Mouse (Mus musculus): Measurements from ENCODE around the gene Med13l.

The Med13l gene

DNA sequence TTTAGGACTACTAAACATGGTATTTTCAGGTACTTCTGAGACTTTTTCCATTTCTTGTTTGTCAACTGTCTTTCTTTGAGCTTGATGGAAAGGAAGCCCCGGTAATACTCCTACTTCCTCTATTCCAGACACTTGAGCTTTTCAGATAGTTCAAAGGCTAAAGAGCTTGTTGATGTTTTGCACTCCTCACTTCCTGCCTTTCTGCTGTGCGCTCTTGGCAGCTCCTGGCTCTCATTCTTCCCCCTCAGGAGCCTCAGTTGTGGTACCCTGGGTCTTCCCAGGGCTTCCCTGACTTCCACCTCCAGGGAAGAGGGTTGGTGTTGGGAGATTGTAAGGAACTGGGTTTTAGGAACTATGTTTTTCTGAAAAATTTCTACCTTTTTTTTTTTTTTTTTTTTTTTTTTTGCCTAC lies 54.1 kb downstream of the Med13l start:
- in situ Hi-C loops (cut with MboI; ENCODE audit: low pct_unique_long_range_greater_than_20kb in 1 of 2, low sequenced_read_pairs in 2 of 2, unreplicated experiment in 1 of 2): no loop called here

DNA sequence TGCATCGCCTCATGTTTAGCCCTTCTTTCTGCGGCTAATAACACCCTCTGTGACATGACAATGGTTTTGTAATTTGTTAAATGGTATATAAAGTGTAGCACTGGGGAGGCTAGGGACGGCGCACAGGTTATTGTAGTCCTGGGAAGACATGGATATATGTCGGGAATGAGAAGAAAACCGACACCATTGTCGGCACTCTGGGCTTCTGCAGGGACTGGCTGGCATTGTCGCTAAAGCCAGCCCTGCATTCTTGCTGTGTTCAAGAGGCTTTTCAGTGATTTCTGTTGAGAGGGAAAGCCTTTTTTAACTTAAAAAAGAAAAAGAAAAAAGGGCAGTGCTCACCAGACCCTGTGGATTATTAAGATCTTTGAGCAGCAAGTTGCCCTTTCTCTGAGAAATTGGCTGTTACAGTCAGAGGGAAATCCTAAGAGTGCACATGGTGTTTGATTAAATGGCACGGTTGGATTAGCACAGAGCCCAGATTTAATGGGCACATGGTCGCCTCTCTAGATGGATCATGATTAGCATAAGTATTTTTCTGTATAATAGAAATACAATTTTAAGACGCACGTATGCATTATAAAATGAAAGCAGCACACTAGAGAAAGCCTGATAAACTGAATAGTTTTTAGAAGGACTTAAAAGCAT lies 58.6 kb downstream of the Med13l start:
- in situ Hi-C loops (cut with MboI; ENCODE audit: low pct_unique_long_range_greater_than_20kb in 1 of 2, low sequenced_read_pairs in 2 of 2, unreplicated experiment in 1 of 2): no loop called here

DNA sequence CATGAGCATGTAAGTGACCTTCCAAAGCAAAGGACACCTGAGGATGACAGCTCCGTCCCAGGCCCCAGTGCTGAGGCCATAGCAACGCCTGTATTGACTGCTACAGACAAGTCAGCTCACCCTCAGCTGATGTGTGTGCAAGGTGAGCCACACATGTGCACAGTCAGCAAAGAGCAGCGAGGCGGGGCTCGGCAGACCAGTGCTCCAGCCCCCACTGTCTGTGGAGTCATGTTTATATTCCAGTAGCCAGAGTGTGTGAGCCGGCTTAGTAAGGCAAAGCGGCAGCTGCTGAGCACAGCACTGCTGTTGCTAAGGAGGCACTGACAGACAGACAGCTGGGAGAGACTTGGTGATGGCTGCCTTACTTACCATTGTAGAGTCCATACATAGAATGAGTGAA lies 59.3 kb downstream of the Med13l start:
- in situ Hi-C loops (cut with MboI; ENCODE audit: low pct_unique_long_range_greater_than_20kb in 1 of 2, low sequenced_read_pairs in 2 of 2, unreplicated experiment in 1 of 2): no loop called here

DNA sequence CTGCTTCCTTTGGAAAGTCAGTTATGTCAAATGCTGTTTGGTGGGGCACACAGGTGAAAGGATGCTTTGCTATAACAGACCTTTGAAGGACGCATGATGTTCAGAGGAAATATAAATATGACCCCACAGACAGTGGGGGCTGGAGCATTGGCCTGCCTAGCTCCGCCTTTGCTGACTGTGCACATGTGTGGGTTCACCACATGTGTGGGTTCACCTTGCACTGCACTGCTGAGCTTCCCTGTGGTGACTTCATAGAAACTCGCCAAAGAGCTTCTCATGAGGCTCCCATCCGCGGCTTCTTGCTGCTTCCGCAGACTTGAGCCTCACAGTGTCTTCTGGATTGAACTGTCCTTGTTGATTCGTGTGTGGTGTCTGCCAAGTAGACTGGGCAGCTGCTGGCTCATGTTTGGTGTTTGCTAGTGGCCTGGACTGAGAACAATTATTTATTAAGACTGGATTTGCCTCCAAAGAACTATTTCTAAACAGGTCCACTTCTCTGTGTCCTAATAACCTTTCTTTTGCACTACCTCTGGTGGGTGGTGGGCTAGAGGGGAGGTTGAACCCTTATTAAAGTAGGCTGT lies 59.9 kb downstream of the Med13l start:
- in situ Hi-C loops (cut with MboI; ENCODE audit: low pct_unique_long_range_greater_than_20kb in 1 of 2, low sequenced_read_pairs in 2 of 2, unreplicated experiment in 1 of 2): no loop called here

DNA sequence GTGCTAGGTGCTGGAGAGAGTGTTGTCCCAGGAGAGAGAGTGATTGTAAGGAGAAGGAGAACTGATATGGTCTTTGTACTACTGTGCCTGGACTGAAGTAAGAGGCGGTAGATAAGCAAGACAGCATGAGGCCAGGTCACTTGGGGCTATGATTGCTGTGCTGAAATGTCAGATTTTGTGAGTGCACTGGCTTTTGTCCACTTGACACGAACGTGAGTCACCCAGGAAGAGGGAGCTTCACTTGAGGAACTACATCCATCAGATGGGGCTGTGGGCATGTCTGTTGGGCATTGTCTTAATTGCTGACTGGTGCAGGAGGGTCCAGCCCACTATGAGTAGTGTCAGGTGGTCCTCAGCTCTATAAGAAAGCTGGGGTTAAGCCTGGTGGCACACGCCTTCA lies 61.4 kb downstream of the Med13l start:
- in situ Hi-C loops (cut with MboI; ENCODE audit: low pct_unique_long_range_greater_than_20kb in 1 of 2, low sequenced_read_pairs in 2 of 2, unreplicated experiment in 1 of 2): no loop called here

DNA sequence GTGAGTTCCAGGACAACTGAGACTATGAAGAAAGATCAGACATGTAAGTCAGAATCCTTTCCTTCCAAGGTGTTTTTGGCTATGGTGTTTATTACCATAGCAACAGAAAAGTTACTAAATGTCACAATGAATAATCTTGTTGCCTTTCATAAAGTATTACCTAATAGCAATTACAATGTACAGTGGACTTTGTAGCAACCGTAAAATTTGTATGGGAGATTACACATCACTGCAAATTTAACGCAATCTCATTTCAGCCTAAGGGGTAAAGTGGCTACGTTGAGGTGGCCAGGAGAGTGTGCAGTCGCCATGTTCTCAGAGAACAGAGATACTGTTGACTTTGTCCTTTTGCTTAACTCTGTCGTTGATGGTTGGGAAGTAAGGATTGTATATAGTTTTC lies 61.9 kb downstream of the Med13l start:
- in situ Hi-C loops (cut with MboI; ENCODE audit: low pct_unique_long_range_greater_than_20kb in 1 of 2, low sequenced_read_pairs in 2 of 2, unreplicated experiment in 1 of 2): no loop called here

DNA sequence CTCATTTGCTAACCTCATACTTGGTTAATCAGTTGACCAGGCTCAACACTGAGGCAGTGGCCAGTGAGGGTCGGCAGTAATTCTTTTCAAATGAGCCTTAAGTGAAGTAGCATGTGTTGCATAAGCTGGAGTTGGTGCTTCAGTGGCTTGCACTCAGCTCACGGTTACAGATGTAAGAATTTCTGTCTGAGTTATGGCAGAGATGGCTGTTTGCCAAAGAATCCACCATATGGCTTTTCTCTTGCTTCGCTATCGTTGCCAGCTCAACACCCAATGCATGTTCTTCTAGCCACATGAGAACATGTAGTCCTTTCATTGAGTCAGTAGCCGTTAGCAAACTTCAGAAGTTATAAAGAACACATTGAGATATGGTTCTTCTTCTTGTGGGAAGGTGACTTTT lies 63.3 kb downstream of the Med13l start:
- in situ Hi-C loops (cut with MboI; ENCODE audit: low pct_unique_long_range_greater_than_20kb in 1 of 2, low sequenced_read_pairs in 2 of 2, unreplicated experiment in 1 of 2): no loop called here

DNA sequence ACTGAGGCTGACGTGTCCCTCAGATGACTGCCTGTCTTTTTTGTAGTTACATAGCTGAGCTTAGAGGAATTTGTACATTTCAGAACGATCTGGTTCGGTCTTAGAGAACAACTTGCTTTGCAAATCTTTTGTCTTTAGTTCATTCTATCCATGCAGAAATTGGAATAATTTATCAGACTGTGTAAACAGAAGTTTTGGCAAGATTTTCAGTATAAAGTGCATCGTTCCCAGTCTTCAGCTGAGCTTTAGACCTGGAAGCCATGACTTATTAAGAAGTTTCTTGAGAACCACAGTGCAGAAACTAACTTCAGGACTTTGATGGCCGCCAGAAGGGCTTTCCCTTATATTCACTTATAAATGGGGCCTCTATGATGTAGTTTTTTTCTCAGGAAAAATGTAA lies 67.2 kb downstream of the Med13l start:
- in situ Hi-C loops (cut with MboI; ENCODE audit: low pct_unique_long_range_greater_than_20kb in 1 of 2, low sequenced_read_pairs in 2 of 2, unreplicated experiment in 1 of 2): no loop called here

DNA sequence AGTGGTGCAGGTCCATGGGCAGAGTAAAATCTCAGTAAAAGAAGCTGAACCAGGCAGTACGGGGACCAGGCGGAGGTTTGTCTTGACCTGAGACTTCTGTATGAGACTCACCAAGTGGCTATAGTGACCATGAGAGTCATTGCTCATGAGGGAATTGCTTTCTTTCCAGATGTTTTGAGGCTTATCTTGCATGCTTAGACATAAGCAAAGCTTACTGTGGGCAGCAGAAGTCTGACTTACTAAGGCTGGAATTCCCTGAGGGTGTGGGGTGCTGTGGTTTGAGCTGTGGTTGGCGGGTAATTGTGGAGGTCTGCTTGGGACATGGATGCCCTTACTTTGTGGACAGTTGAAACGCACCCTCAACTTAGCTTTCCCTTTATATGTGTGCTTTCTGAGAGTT lies 67.7 kb downstream of the Med13l start:
- in situ Hi-C loops (cut with MboI; ENCODE audit: low pct_unique_long_range_greater_than_20kb in 1 of 2, low sequenced_read_pairs in 2 of 2, unreplicated experiment in 1 of 2): no loop called here

DNA sequence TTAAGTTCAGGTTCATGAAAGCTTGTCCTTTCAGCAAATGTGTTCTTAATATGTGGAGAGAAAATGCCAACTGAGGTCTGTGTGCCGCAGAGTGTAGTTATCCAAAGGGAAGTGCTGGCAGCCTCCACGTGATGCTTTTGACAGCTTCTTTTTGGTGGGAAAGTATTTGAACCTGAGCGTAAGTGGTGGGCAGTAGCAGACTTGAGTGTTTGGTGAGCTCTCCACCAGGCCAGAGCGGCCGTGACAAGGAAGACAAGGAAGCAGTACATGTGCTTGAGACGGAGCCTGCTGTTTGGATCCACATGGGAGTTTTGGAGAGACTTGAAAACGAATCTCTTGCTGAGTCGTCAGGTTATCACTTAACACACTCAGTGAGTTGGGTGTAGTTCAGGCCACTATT lies 71.9 kb downstream of the Med13l start:
- in situ Hi-C loops (cut with MboI; ENCODE audit: low pct_unique_long_range_greater_than_20kb in 1 of 2, low sequenced_read_pairs in 2 of 2, unreplicated experiment in 1 of 2): no loop called here

DNA sequence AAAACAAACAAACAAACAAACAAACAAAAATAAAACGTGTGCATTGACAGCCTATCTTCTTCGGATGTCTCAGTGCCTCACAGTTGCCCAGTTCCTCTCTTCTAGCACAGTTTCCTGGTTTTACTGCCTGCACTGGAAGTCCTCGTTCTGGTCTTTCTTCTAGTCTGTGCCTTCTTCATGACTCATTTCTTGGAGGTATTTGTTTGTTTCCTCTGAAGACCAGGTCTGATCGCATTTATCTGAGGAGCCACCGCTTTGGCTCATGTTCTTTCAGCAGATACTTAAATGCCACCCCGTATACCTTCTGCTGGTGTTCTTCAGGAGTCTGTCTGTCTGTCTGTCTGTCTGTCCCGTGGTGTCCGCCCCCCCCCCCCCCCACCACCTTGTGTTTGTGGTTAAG lies 72.6 kb downstream of the Med13l start:
- in situ Hi-C loops (cut with MboI; ENCODE audit: low pct_unique_long_range_greater_than_20kb in 1 of 2, low sequenced_read_pairs in 2 of 2, unreplicated experiment in 1 of 2): no loop called here

DNA sequence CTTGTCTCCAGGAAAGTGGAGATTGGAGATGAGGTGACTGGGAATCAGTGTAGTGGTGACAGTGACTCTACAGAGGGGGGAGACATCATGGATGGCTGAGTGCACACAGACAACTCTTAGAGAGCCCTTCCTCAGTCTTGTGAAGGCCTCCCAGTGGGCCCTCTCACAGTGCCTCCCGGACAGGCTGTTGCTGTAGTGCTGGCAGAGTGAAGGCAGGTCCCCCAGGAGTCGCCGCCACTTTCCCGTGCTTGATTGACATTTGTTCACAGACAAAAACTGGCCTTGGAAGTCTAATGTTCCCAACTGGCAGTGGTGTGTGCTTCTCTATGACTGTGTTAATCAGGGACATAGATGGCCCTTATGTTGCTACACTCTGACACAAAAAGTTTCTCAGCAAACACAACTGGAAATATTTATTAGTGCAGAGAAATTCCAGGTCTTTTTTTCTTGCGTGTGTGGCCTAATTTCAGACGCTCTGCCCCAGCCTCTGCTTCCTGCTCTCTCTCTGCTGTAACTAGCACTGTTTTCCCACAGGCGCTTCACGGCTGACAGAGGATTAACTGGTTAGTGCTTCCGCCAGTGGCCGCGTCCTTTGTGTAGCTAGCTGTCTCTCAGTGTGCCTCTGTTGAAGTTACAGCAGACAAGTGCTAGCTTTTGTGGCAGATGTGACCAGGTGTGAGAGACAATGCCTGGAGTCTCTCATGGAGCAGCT lies 75.2 kb downstream of the Med13l start:
- in situ Hi-C loops (cut with MboI; ENCODE audit: low pct_unique_long_range_greater_than_20kb in 1 of 2, low sequenced_read_pairs in 2 of 2, unreplicated experiment in 1 of 2): no loop called here

DNA sequence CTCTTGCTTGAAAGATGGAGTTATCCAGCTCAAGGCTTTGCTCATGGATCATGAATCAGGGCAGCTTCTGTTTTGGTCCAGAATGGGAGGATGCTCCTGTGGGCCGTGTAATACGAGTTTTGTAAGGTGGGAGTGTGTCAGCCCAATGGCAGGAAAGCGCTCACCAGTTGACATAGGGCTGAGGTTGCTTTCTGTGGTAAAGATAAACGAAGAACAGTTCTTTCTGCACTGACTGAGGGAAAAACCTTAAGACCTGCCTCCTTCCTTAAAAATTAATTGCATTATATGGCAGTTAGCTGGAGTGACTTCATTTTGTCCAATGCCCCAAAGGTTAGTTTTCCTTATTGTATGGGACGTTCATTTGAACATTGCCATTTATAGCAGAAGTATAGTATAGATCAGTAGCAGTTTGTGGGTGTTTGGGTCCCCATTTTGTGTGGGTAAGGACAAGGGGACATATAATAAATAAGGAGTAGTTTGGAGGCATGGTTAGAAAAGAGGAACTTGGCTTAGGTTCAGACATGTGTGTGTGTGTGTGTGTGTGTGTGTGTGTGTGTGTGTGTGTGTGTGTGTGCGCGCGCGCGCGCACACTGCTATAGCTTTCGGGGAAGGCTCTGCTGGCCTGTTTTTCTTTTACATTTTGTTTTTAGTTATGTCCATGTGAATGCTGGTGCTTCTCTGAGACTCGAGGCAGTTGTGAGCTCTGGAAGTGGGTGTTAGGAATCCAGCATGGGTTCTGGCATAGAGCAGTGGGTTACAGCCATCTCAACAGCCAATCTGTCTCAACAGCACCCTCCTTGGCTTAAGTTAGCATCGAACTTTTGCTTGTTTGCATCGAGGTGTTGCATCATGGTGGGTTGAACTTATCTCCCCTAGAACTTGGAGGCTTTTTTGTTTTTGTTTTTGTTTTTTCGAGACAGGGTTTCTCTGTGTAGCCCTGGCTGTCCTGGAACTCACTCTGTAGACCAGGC lies 76.2 kb downstream of the Med13l start:
- in situ Hi-C loops (cut with MboI; ENCODE audit: low pct_unique_long_range_greater_than_20kb in 1 of 2, low sequenced_read_pairs in 2 of 2, unreplicated experiment in 1 of 2): no loop called here

DNA sequence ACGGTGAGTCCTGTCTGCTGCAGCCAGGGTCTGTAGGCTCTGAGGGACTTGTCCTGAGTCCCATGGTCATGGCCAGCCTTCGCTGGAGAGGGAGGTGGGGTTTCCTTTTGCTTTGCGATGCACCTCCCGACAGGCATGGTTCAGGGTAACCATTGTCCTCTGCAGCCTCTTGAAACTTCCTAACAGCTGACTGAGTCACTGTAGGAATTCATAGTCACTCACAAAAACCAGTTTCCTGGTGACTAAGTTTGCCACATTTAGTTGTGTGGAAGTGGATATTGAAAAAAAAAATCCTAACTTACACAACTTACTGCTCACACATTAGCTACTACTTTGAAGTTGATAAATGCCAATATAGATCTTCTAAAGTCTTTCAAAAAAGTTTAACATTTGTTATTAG lies 77.5 kb downstream of the Med13l start:
- in situ Hi-C loops (cut with MboI; ENCODE audit: low pct_unique_long_range_greater_than_20kb in 1 of 2, low sequenced_read_pairs in 2 of 2, unreplicated experiment in 1 of 2): no loop called here

DNA sequence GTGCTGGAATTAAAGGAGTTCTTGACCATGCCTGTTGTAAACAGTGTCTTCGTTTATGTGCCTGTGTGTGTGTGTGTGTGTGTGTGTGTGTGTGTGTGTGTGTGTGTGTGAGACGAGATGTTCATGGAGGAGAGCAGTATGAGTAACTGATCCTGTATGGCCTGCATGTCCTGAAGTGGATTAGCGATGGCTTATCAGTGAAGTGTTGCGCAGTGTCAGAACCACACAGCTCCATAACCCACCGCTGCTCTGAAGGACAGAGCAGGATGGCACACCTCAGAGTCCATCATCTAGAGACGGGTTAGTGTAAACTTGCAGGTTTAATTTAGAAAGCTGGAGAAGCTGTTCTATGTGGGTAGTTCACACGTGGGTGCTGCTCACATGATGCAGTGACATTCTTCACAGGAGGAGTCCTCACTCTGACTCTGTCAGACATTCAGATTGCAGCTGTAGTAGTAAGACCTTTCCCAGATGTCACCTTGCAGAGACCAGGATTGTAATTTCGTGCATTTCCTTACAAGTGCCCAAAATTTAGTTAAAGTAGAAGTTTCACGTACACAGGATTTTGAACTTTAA lies 78.1 kb downstream of the Med13l start:
- in situ Hi-C loops (cut with MboI; ENCODE audit: low pct_unique_long_range_greater_than_20kb in 1 of 2, low sequenced_read_pairs in 2 of 2, unreplicated experiment in 1 of 2): no loop called here

DNA sequence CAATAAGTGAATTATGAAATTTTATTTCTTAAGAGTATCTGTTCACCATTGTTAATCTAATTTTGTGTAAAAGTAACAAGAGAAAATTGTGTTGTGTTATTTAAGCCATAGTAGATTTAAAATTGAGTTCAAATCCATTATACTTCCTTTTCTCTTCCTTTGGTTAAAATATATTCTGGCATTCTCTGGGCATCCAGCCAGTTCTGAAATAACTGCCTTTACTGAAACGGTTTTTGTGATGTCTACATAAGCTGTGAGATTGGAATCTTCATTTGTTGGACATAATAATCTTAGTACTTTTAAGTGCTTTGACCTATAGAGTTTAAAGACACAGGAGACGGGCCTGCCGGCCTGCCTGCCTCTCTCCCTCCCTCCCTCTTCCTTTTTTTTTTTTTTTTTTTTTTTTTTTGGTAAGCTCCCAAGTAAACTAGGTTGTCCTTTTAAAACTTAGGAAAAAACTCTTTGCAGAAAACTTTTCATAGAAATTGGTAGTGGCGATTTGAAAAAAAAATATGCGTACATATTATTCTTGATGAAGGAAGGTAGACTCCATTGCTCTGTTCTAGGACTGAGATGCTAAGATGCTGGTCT lies 78.7 kb downstream of the Med13l start:
- in situ Hi-C loops (cut with MboI; ENCODE audit: low pct_unique_long_range_greater_than_20kb in 1 of 2, low sequenced_read_pairs in 2 of 2, unreplicated experiment in 1 of 2): no loop called here

DNA sequence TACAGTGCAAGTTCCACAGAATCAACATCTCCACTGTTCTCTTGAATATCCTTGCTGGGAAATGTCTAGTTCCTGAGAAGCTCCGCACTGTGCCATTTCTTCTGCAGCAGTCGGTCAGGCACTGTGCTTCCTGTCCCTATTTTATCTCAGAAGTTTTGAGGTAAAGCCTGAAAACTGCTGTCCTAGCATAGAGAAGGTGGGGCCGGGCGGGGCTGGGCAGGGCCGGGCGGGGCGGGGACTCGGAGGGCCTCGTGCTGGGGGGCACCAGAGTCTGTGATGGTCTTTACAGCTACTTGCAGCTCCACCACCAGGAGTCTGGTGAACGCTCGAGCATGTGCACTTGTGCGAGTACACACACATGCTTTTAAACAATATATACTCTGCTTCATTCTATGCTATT lies 83.6 kb downstream of the Med13l start:
- in situ Hi-C loops (cut with MboI; ENCODE audit: low pct_unique_long_range_greater_than_20kb in 1 of 2, low sequenced_read_pairs in 2 of 2, unreplicated experiment in 1 of 2): no loop called here

DNA sequence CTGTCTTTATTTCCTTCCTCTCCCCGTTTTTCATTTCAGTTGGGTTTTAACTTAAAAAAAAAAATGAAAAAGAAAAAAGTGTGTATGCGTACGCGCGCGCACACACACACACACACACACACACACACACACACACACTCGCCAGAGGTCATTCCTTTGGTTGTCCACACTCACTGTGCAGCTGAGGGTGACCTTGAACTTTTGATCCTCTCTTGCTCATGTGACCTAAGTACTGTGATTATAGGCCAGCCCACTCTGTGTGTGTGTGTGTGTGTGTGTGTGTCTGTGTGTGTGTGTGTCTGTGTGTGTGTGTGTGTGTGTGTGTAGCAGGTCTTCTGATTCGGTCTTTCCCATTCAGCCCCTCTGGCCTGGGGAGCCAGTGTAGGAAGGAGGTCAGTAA lies 84.0 kb downstream of the Med13l start:
- in situ Hi-C loops (cut with MboI; ENCODE audit: low pct_unique_long_range_greater_than_20kb in 1 of 2, low sequenced_read_pairs in 2 of 2, unreplicated experiment in 1 of 2): no loop called here
